Comparison of ENCODE assay signal across 8 mouse cellular contexts in genomic region chr4:155361303-155361791, GRCm38 (mm10). TPM values are rescaled to one million over a fixed set of nuclear protein-coding genes. Genes with fewer than 3 reads are reported as not detected.
DNase-seq lines count a peak whose midpoint lies in the region; TF ChIP-seq lines count a peak whose summit lies in the region.

Gene Prkcz (minus strand): TSS chr4:155361361.

- no peaks in the 10 kb centered on the region for H3K9me3 ChIP-seq in ES-E14 (ENCODE audit: control insufficient read depth, insufficient read depth, low read depth, low read length)

- H3K9ac ChIP-seq in ES-E14 (ENCODE audit: insufficient read depth, low read depth, low read length, poor library complexity, severe bottlenecking) = peak within 1 kb of the TSS; percentile 77

- peak within 1 kb of the TSS; percentile 1; the same call in 1 of the 2 replicates for H3K27ac ChIP-seq in ES-E14 (ENCODE audit: insufficient read depth, low read depth, low read length, poor library complexity, severe bottlenecking)
- no peak within 1 kb of the TSS for H3K27ac ChIP-seq in left cerebral cortex, adult 2 months

- DNase-seq in ES-E14 (ENCODE audit: low read depth, low spot score) = peak; percentile 91
- peak; percentile 98 for DNase-seq in cerebellum, adult 9-11 months
- DNase-seq in gastrocnemius, postnatal 14 days = peak; percentile 67
- DNase-seq in hindlimb bud, embryonic 11.5 days (ENCODE audit: extremely low spot score, low read depth, low spot score) = peak; percentile 47
- DNase-seq in left cerebral cortex, adult 2 months (ENCODE audit: extremely low spot score in 1 of 2, low spot score in 2 of 2) = peak; percentile 57 to 67
- DNase-seq in lung, postnatal 4 days = peak; percentile 88 to 95
- DNase-seq in right cerebral cortex, postnatal 10 days (ENCODE audit: low spot score in 2 of 2) = peak; percentile 69 to 70
- DNase-seq in urinary bladder, postnatal 14 days (ENCODE audit: low spot score) = peak; percentile 93

- in situ Hi-C loops in ES-E14 (cut with MboI; ENCODE audit: low sequenced_read_pairs in 2 of 2, unreplicated experiment in 2 of 2) = no loop called here

- H3K4me3 ChIP-seq in ES-E14 (ENCODE audit: insufficient read depth in 1 of 2, low read depth in 1 of 2, low read length in 2 of 2, poor library complexity in 1 of 2, severe bottlenecking in 1 of 2) = peak within 1 kb of the TSS; percentile 84 to 93
- H3K4me3 ChIP-seq in left cerebral cortex, adult 2 months = peak within 1 kb of the TSS; percentile 33

- intact Hi-C loops in gastrocnemius, postnatal 14 days (cut with DNase I; ENCODE audit: low total_unique reads) = no loop called here
- intact Hi-C loops in left cerebral cortex, adult 2 months (cut with DNase I) = no loop called here

- no peak for TF ChIP-seq CTCF in left cerebral cortex, adult 2 months (IDR thresholded peaks at IDR 0.05)

- peaks cover 0 to 17% of the 10 kb centered on the region in 2 experiments; a peak in 2 of 4 replicates for H3K4me1 ChIP-seq in ES-E14 (ENCODE audit: control insufficient read depth in 2 of 2, insufficient read depth in 2 of 2, low read length in 2 of 2, poor library complexity in 1 of 2)

- H3K36me3 ChIP-seq in ES-E14 (ENCODE audit: control insufficient read depth, insufficient read depth, low read length, poor library complexity, severe bottlenecking) = peaks cover 4% of the 10 kb centered on the region; the same call in 1 of the 2 replicates

TF ChIP-seq in ES-E14, 5 proteins besides CTCF, POLR2A, EP300 and RAD21:
- TF ChIP-seq ZC3H11A (IDR thresholded peaks at IDR 0.05; ENCODE audit: borderline replicate concordance, low read depth, low read length) (no peak), MAFK (IDR thresholded peaks at IDR 0.05; ENCODE audit: insufficient read depth, low read depth, low read length) (no peak), HCFC1 (IDR thresholded peaks at IDR 0.05; ENCODE audit: borderline replicate concordance, insufficient read depth, low read length) (no peak), CHD2 (IDR thresholded peaks at IDR 0.05; ENCODE audit: low read depth, low read length) (peak; percentile 88), ZNF384 (IDR thresholded peaks at IDR 0.05; ENCODE audit: low read depth, low read length) (no peak)
TF ChIP-seq in ES-E14: peak in this region for 1.

RNA-seq across cellular contexts. Expression of gene Prkcz, which starts in this region (rescaled TPM):
- 17.0 and 19.5 TPM in 2 replicates for total RNA-seq in ES-E14 (2012; rRNA removed)
- total RNA-seq in gastrocnemius, postnatal 14 days (2021) = 1 to 10 TPM; 1.6 to 2.6 TPM
- total RNA-seq in left cerebral cortex, adult 2 months (2021) = 100 to 1,000 TPM; 221 to 226 TPM

Comparison
In these comparisons a context has a peak if more than half of its experiments do, and no peak if none do; other contexts are left out.
1. RNA of gene Prkcz (total RNA-seq): 221 to 226 TPM in left cerebral cortex, adult 2 months; 17.0 to 19.5 TPM in ES-E14 and 1.6 to 2.6 TPM in gastrocnemius, postnatal 14 days; every median in the first group is over 10 times any median in the second.
2. DNase-seq: peak in every context shown above with its lines; median percentile 98 in cerebellum, adult 9-11 months; 93 in urinary bladder, postnatal 14 days; 92 in lung, postnatal 4 days; 91 in ES-E14; 70 in right cerebral cortex, postnatal 10 days; 67 in gastrocnemius, postnatal 14 days; 62 in left cerebral cortex, adult 2 months; 47 in hindlimb bud, embryonic 11.5 days.